8 mouse cellular contexts compared by ENCODE assay signal in genomic region chr1:45766123-45766522, GRCm38 (mm10). TPM values are rescaled to one million over a fixed set of nuclear protein-coding genes. Genes with fewer than 3 reads are reported as not detected.
DNase-seq lines count a peak whose midpoint lies in the region; ATAC-seq lines count a peak whose summit lies in the region.

No protein-coding gene starts in this region.

- no peak overlapping the region for H3K27ac ChIP-seq in midbrain, embryonic 15.5 days

- ATAC-seq in midbrain, embryonic 15.5 days (replicated peaks) = 0 out of 2 replicates have a peak, but pooled peaks have one; percentile 33

- 30% methylated on average over 8 of the region's 8 CpGs for WGBS in midbrain, embryonic 15.5 days

- no peaks in the 10 kb centered on the region for H3K4me1 ChIP-seq in midbrain, embryonic 15.5 days

- peak; percentile 73 to 84 for DNase-seq in left cerebral cortex, adult 18-20 months (ENCODE audit: low spot score in 2 of 2)
- no peak for DNase-seq in left cerebral cortex, adult 11 months (ENCODE audit: low spot score)
- DNase-seq in adrenal gland, adult 2 months = peak; percentile 49
- peak; percentile 71 for DNase-seq in embryo, embryonic 11.5 days (ENCODE audit: low read depth, low spot score)
- DNase-seq in heart, postnatal 36 days = peak; percentile 66 to 81
- peak; percentile 55 to 94 for DNase-seq in layer of hippocampus, postnatal 25 days (ENCODE audit: extremely low spot score in 1 of 2, low spot score in 1 of 2)
- DNase-seq in telencephalon, adult 2 months (ENCODE audit: low read depth, low spot score) = peak; percentile 58

- no peaks in the 10 kb centered on the region for H3K27me3 ChIP-seq in midbrain, embryonic 15.5 days (replicated peaks)

- no peak overlapping the region for H3K4me2 ChIP-seq in midbrain, embryonic 15.5 days

- no peaks in the 10 kb centered on the region for H3K36me3 ChIP-seq in midbrain, embryonic 15.5 days (replicated peaks)

- no peak overlapping the region for H3K9ac ChIP-seq in midbrain, embryonic 15.5 days

- H3K4me3 ChIP-seq in midbrain, embryonic 15.5 days = no peak overlapping the region

- intact Hi-C loops in heart, postnatal 36 days (cut with DNase I) = loop anchor here (2.0 to 10.0 kb wide), 6 partner anchors 94 to 1539 kb away; no protein-coding TSS in a partner anchor

- H3K9me3 ChIP-seq in midbrain, embryonic 15.5 days = no peaks in the 10 kb centered on the region

RNA-seq across cellular contexts. Expression of gene Wdr75, which starts 28.8 kb away (rescaled TPM):
- total RNA-seq in left cerebral cortex, adult 18-20 months (2021) = 10 to 100 TPM; 39.4 to 42.1 TPM
- total RNA-seq in adrenal gland, adult 2 months (2021) = 10 to 100 TPM; 42.3 to 43.4 TPM
- 28.8 and 30.9 TPM in 2 replicates for polyA plus RNA-seq in adrenal gland, adult 2 months (2012; rRNA removed)
- total RNA-seq in heart, postnatal 36 days (2021) = 10 to 100 TPM; 16.7 to 22.5 TPM
- 10 to 100 TPM; 40.1 to 48.3 TPM for total RNA-seq in layer of hippocampus, postnatal 25 days (2021)
- 56.2 and 60.0 TPM in 2 replicates for polyA plus RNA-seq in midbrain, embryonic 15.5 days (2015; fragmentation: Nextera tagmentation; extraction: Ambion mirVana)
